Mouse (Mus musculus) spleen, adult 2 months (tissue): Measurements from ENCODE around the gene Klk14.

Experiments
- CTCF ChIP-seq: fragments of 200-500 bp; IDR thresholded peaks from 2 replicates; pipeline ENCODE4 v1.5.1; 2011; ENCODE audit warnings: mild to moderate bottlenecking, inconsistent platforms; ENCODE audit not compliant: insufficient read depth, insufficient read length, insufficient replicate concordance; ENCODE audit errors: extremely low read depth
- POLR2A ChIP-seq: fragments of 200-500 bp; IDR thresholded peaks from 2 replicates; pipeline ENCODE4 v1.6.1; 2011; ENCODE audit warnings: low read depth, low read length, inconsistent platforms

DNA sequence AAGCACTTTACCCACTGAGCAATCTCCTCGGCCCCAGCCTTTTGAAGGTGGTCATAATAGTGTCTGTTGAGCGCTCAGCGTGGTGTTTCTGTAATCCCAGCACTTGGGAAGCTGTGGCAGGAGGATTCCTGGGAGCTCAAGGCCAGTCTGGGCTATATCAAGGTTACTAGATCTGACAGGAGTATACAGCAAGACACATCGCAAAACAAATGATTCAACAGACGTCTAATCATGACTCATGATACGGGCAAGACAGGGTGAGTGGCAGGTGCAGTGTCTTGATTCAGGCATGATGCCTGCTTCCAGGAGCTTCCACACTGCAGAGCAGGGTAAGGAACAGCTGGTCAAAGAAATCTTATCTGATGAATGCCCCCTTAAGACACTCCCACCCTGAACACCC is 37.5 kb upstream of the Klk14 start:
- no peak for TF ChIP-seq POLR2A
- no peak for TF ChIP-seq CTCF
